Mouse (Mus musculus) E14TG2a.4 (cell line): ENCODE data around the gene Src.

Source experiments
- CTCF ChIP-seq: conservative IDR thresholded peaks from 2 replicates; pipeline ENCODE4 v1.5.1; 2014; ENCODE audit warnings: low read length
- NANOG ChIP-seq: IDR thresholded peaks from 2 replicates; pipeline ENCODE4 v1.6.1; 2014; ENCODE audit warnings: borderline replicate concordance, low read length, mixed read lengths
- POU5F1 ChIP-seq: IDR thresholded peaks from 2 replicates; pipeline ENCODE4 v1.6.1; 2014; ENCODE audit warnings: low read length, borderline replicate concordance

GRCm38 (mm10) chr2:157418609-157419071 is 396 bp downstream of the Src start:
- no peak for TF ChIP-seq CTCF
- peak; percentile 51; the same call in 1 of the 2 replicates for TF ChIP-seq NANOG
- no peak for TF ChIP-seq POU5F1
